Comparison of ENCODE assay signal across 8 mouse cellular contexts in genomic region chr4:119415072-119415753, GRCm38 (mm10). TPM values are rescaled to one million over a fixed set of nuclear protein-coding genes. Genes with fewer than 3 reads are reported as not detected.
DNase-seq lines count a peak whose midpoint lies in the region; ATAC-seq lines count a peak whose summit lies in the region.

Gene Ccdc30 (minus strand): TSS chr4:119415521.

- under 1% methylated on average over 49 of the region's 49 CpGs for WGBS in intestine, embryonic 15.5 days

- peak within 1 kb of the TSS; percentile 59 for H3K4me3 ChIP-seq in intestine, embryonic 15.5 days (replicated peaks)

- H3K27ac ChIP-seq in intestine, embryonic 15.5 days, result no peak within 1 kb of the TSS

- H3K4me1 ChIP-seq in intestine, embryonic 15.5 days (replicated peaks), result 0 out of 2 replicates have a peak, but pooled peaks cover 4% of the 10 kb centered on the region

- H3K36me3 ChIP-seq in intestine, embryonic 15.5 days, result no peaks in the 10 kb centered on the region

- ATAC-seq in intestine, embryonic 15.5 days, result peak; percentile 100
- ATAC-seq in megakaryocyte progenitor cell, adult 5-6 weeks (replicated peaks; ENCODE audit: poor library complexity), result peak; percentile 92

- peak within 1 kb of the TSS; percentile 95 for H3K4me2 ChIP-seq in intestine, embryonic 15.5 days (replicated peaks)

- H3K27me3 ChIP-seq in intestine, embryonic 15.5 days (replicated peaks), result no peaks in the 10 kb centered on the region

- H3K9ac ChIP-seq in intestine, embryonic 15.5 days, result peak within 1 kb of the TSS; percentile 48

- intact Hi-C loops in left cerebral cortex, postnatal 14 days (cut with DNase I), result no loop called here

- DNase-seq in adrenal gland, adult 2 months, result peak; percentile 97
- DNase-seq in embryo, embryonic 11 days, result peak; percentile 97
- peak; percentile 67 to 85 for DNase-seq in gastrocnemius, postnatal 4 days (ENCODE audit: low spot score in 2 of 2)
- DNase-seq in left cerebral cortex, postnatal 14 days (ENCODE audit: low spot score in 2 of 2), result peak; percentile 96 to 97
- peak; percentile 95 to 96 for DNase-seq in right cerebral cortex, adult 2 months (ENCODE audit: low spot score in 2 of 2)
- peak; percentile 49 for DNase-seq in urinary bladder, postnatal 10 days (ENCODE audit: low spot score)

- H3K9me3 ChIP-seq in intestine, embryonic 15.5 days, result no peaks in the 10 kb centered on the region

RNA-seq across cellular contexts. Expression of gene Ccdc30, which starts in this region (rescaled TPM):
- 10 to 100 TPM in 1 of 2 experiments, 1 to 10 TPM in 1; 7.2 to 23.9 TPM for total RNA-seq in adrenal gland, adult 2 months (2021)
- 2.5 and 3.2 TPM in 2 replicates for polyA plus RNA-seq in adrenal gland, adult 2 months (2012; rRNA removed)
- under 1 TPM; 0.44 to 0.61 TPM for total RNA-seq in gastrocnemius, postnatal 4 days (2021)
- 5.2 and 5.5 TPM in 2 replicates for polyA plus RNA-seq in intestine, embryonic 15.5 days (2015; fragmentation: Nextera tagmentation; extraction: Ambion mirVana)
- 10 to 100 TPM; 19.4 to 19.8 TPM for total RNA-seq in left cerebral cortex, postnatal 14 days (2021)
- total RNA-seq in megakaryocyte progenitor cell, adult 5-6 weeks (2015), result 0.66 TPM in 1 of 2 replicates, not detected in the other
- total RNA-seq in megakaryocyte progenitor cell, adult 5-6 weeks (2017), result 0.14 and 1.0 TPM in 2 replicates

Comparison
In these comparisons a context has a peak if more than half of its experiments do, and no peak if none do; other contexts are left out.
1. RNA of gene Ccdc30 (total RNA-seq): 7.2 to 23.9 TPM in adrenal gland, adult 2 months and 19.4 to 19.8 TPM in left cerebral cortex, postnatal 14 days; 0.14 to 1.0 TPM in megakaryocyte progenitor cell, adult 5-6 weeks and 0.44 to 0.61 TPM in gastrocnemius, postnatal 4 days; every median in the first group is over 4 times any median in the second.
2. Peak in DNase-seq in gastrocnemius, postnatal 4 days; RNA of the gene not detected or under 1 TPM.
3. Peak in every context shown above with its lines, with median percentiles within 50 percentile points of each other: DNase-seq.